Comparison of ENCODE assay signal across 8 mouse cellular contexts in the genomic region with DNA sequence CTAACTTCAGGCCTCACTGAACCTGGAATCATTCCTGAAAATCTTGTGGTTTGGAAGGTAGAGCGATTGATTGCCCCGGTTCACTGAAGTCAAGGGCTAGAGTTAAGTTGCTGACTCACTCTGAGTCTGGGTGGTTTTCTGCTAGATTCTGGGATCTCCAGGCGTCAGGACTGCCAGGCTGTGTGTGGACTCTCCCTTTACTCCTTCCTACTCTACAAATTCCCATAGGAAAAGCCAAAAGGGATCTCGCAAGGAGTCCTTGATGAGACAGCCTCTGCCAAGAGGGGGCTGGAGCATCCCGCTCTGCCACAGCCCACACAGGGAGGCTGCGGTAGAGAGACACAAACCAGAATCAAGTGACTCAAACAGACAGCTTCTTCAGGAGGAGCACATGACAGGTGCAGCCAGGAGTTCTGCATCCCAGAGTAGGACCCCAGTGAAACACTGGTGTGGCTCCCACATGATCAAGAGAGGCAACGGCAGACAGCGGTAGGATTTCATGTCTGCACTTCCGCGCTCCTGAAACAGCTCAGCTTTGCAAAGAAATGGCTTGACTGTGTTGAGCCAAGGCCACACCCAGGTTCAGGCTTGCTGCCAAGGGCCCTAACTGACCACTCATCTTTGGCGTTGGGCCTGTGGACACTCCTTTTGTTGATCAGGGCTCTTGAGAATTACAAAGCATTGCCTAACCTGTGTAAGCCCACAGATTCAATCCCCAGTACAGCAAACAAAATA. TPM values are rescaled to one million over a fixed set of nuclear protein-coding genes. Genes with fewer than 3 reads are reported as not detected.
A peak's percentile ranks its signal among the peaks of the same experiment; 100 is the strongest.
DNase-seq lines count a peak whose midpoint lies in the region; ATAC-seq and TF ChIP-seq lines count a peak whose summit lies in the region.
"Had no signal": no experiment of that assay in that cellular context is flagged by ENCODE, and none has a peak within 500 bp of the region (broad histone marks: within the 10 kb centered on the region; RNA-seq: fewer than 3 reads in every experiment).

No protein-coding gene starts in this region.

- no peaks in the 10 kb centered on the region; the same call in 1 of the 2 replicates for H3K4me1 ChIP-seq in midbrain, postnatal 0 days (ENCODE audit: insufficient read depth, low read length)
- peaks cover 16% of the 10 kb centered on the region for H3K4me1 ChIP-seq in midbrain, embryonic 14.5 days (ENCODE audit: control insufficient read depth, insufficient read depth, low read length)
- peaks cover 15% of the 10 kb centered on the region for H3K4me1 ChIP-seq in lung, embryonic 16.5 days (replicated peaks; ENCODE audit: control insufficient read depth, insufficient read depth, low read length)

- no peak overlapping the region for H3K4me2 ChIP-seq in midbrain, postnatal 0 days (ENCODE audit: low read depth, low read length, poor library complexity, severe bottlenecking)
- H3K4me2 ChIP-seq in midbrain, embryonic 14.5 days (ENCODE audit: low read length): no peak overlapping the region
- peak overlapping the region; percentile 15; the same call in 1 of the 2 replicates for H3K4me2 ChIP-seq in lung, embryonic 16.5 days (ENCODE audit: low read depth, low read length)
- H3K4me2 ChIP-seq: limb, embryonic 12.5 days had no signal

- WGBS in midbrain, postnatal 0 days: 83% methylated on average over 11 of the region's 11 CpGs
- WGBS in midbrain, embryonic 14.5 days: 87% methylated on average over 11 of the region's 11 CpGs
- 59% methylated on average over 11 of the region's 11 CpGs for WGBS in lung, embryonic 16.5 days

- no peak overlapping the region for H3K4me3 ChIP-seq in midbrain, postnatal 0 days (ENCODE audit: low read depth, low read length)
- no peak overlapping the region for H3K4me3 ChIP-seq in midbrain, embryonic 14.5 days (replicated peaks; ENCODE audit: low read depth, low read length)
- no peak overlapping the region for H3K4me3 ChIP-seq in lung, embryonic 16.5 days (ENCODE audit: low read length)
- H3K4me3 ChIP-seq: limb, embryonic 12.5 days had no signal

- TF ChIP-seq CTCF in midbrain, postnatal 0 days (IDR thresholded peaks at IDR 0.05): no peak

- no peaks in the 10 kb centered on the region for H3K9me3 ChIP-seq in midbrain, postnatal 0 days (ENCODE audit: low read length)
- no peaks in the 10 kb centered on the region for H3K9me3 ChIP-seq in midbrain, embryonic 14.5 days (ENCODE audit: control insufficient read depth, low read length)
- no peaks in the 10 kb centered on the region for H3K9me3 ChIP-seq in lung, embryonic 16.5 days (ENCODE audit: control insufficient read depth, low read length)
- H3K9me3 ChIP-seq: limb, embryonic 12.5 days had no signal

- H3K36me3 ChIP-seq in midbrain, postnatal 0 days (ENCODE audit: insufficient read depth, low read length): no peaks in the 10 kb centered on the region
- H3K36me3 ChIP-seq in midbrain, embryonic 14.5 days (ENCODE audit: control insufficient read depth, insufficient read depth, low read length): no peaks in the 10 kb centered on the region
- H3K36me3 ChIP-seq in lung, embryonic 16.5 days (ENCODE audit: control insufficient read depth, insufficient read depth, low read length): no peaks in the 10 kb centered on the region
- H3K36me3 ChIP-seq: limb, embryonic 12.5 days had no signal

- no peak for ATAC-seq in midbrain, postnatal 0 days (ENCODE audit: low FRiP score)
- ATAC-seq in midbrain, embryonic 14.5 days (ENCODE audit: low FRiP score, low TSS enrichment): no peak
- peak; percentile 63 for ATAC-seq in lung, embryonic 16.5 days (ENCODE audit: low read depth)
- ATAC-seq in inflammation-experienced regulatory T-cells, adult 6 months: no peak

- no peaks in the 10 kb centered on the region for H3K27me3 ChIP-seq in midbrain, postnatal 0 days (ENCODE audit: insufficient read depth, low read length)
- no peaks in the 10 kb centered on the region for H3K27me3 ChIP-seq in midbrain, embryonic 14.5 days (ENCODE audit: control insufficient read depth, insufficient read depth, low read length)
- H3K27me3 ChIP-seq in lung, embryonic 16.5 days (ENCODE audit: control insufficient read depth, insufficient read depth, low read depth, low read length): no peaks in the 10 kb centered on the region
- H3K27me3 ChIP-seq: limb, embryonic 12.5 days had no signal

- H3K9ac ChIP-seq in midbrain, postnatal 0 days (replicated peaks; ENCODE audit: low read length, poor library complexity, severe bottlenecking): no peak overlapping the region
- no peak overlapping the region for H3K9ac ChIP-seq in midbrain, embryonic 14.5 days (replicated peaks; ENCODE audit: low read length)
- no peak overlapping the region for H3K9ac ChIP-seq in lung, embryonic 16.5 days (ENCODE audit: low read length)
- H3K9ac ChIP-seq: limb, embryonic 12.5 days had no signal

- peak; percentile 22 for DNase-seq in midbrain, postnatal 0 days (ENCODE audit: low spot score)
- DNase-seq in midbrain, embryonic 14.5 days: no peak
- DNase-seq in adrenal gland, adult 18-20 months (ENCODE audit: low spot score in 2 of 2): peak; percentile 66 to 77
- peak; percentile 72 to 84 for DNase-seq in heart, adult 9 months (ENCODE audit: low spot score in 2 of 2)
- DNase-seq in layer of hippocampus, adult 11-12 months (ENCODE audit: low spot score): no peak

- no peak overlapping the region for H3K27ac ChIP-seq in midbrain, postnatal 0 days (ENCODE audit: low read depth, low read length)
- no peak overlapping the region for H3K27ac ChIP-seq in midbrain, embryonic 14.5 days (replicated peaks; ENCODE audit: low read depth, low read length)
- H3K27ac ChIP-seq in lung, embryonic 16.5 days (ENCODE audit: low read length): no peak overlapping the region
- H3K27ac ChIP-seq: limb, embryonic 12.5 days had no signal

RNA-seq across cellular contexts. Expression of a gene that starts 41.1 kb away (rescaled TPM):
- 27.3 and 40.5 TPM in 2 replicates for total RNA-seq in midbrain, postnatal 0 days (2014; rRNA removed)
- 9.0 and 12.7 TPM in 2 replicates for polyA plus RNA-seq in midbrain, postnatal 0 days (2015; fragmentation: Nextera tagmentation; extraction: Ambion mirVana)
- polyA plus RNA-seq in midbrain, embryonic 14.5 days (2014; fragmentation: Nextera tagmentation; extraction: Ambion mirVana): 17.2 and 17.8 TPM in 2 replicates
- 10 to 100 TPM; 71.8 to 77.7 TPM for total RNA-seq in adrenal gland, adult 18-20 months (2021)
- 15.3 and 15.7 TPM in 2 replicates for polyA plus RNA-seq in lung, embryonic 16.5 days (2015; fragmentation: Nextera tagmentation; extraction: Ambion mirVana)
- polyA plus RNA-seq in inflammation-experienced regulatory T-cells, adult 6 months (2017; shearing (Covaris generic)): 10 to 100 TPM; 12.8 to 16.2 (median 15.6) TPM

RNA-seq across cellular contexts. Expression of a gene that starts 42.8 kb away (rescaled TPM):
- total RNA-seq in midbrain, postnatal 0 days (2014; rRNA removed): 15.8 and 23.1 TPM in 2 replicates
- 17.1 and 19.3 TPM in 2 replicates for polyA plus RNA-seq in midbrain, postnatal 0 days (2015; fragmentation: Nextera tagmentation; extraction: Ambion mirVana)
- 33.4 and 36.9 TPM in 2 replicates for polyA plus RNA-seq in midbrain, embryonic 14.5 days (2014; fragmentation: Nextera tagmentation; extraction: Ambion mirVana)
- 10 to 100 TPM; 39.5 to 41.5 TPM for total RNA-seq in adrenal gland, adult 18-20 months (2021)
- 29.6 and 33.4 TPM in 2 replicates for polyA plus RNA-seq in lung, embryonic 16.5 days (2015; fragmentation: Nextera tagmentation; extraction: Ambion mirVana)
- polyA plus RNA-seq in inflammation-experienced regulatory T-cells, adult 6 months (2017; shearing (Covaris generic)): 1 to 10 TPM; 3.0 to 5.1 (median 5.0) TPM

RNA-seq across cellular contexts. Expression of a gene that starts 52.9 kb away (rescaled TPM):
- 1.3 and 3.7 TPM in 2 replicates for total RNA-seq in midbrain, postnatal 0 days (2014; rRNA removed)
- polyA plus RNA-seq in midbrain, postnatal 0 days (2015; fragmentation: Nextera tagmentation; extraction: Ambion mirVana): 0.39 and 0.43 TPM in 2 replicates
- 1.6 and 2.5 TPM in 2 replicates for polyA plus RNA-seq in midbrain, embryonic 14.5 days (2014; fragmentation: Nextera tagmentation; extraction: Ambion mirVana)
- 10 to 100 TPM; 43.7 to 54.7 TPM for total RNA-seq in adrenal gland, adult 18-20 months (2021)
- 3.8 and 4.3 TPM in 2 replicates for polyA plus RNA-seq in lung, embryonic 16.5 days (2015; fragmentation: Nextera tagmentation; extraction: Ambion mirVana)
- 1 to 10 TPM in 1 of 3 experiments, under 1 TPM in 1, not detected in 1; 0.36 to 1.1 TPM for polyA plus RNA-seq in inflammation-experienced regulatory T-cells, adult 6 months (2017; shearing (Covaris generic))

Comparison
In these comparisons a context has a peak if more than half of its experiments do, and no peak if none do; other contexts are left out.
1. DNase-seq: peak in midbrain, postnatal 0 days (single experiment), adrenal gland, adult 18-20 months (2 of 2) and heart, adult 9 months (2 of 2); none in midbrain, embryonic 14.5 days (single experiment) and layer of hippocampus, adult 11-12 months (single experiment).